Mouse (Mus musculus) hematopoietic stem cell, adult 5-6 weeks (primary cell): Measurements from ENCODE around the gene Gm17571. TPM values are rescaled to one million over a fixed set of nuclear protein-coding genes. Genes with fewer than 3 reads are reported as not detected.

Source experiments
- ATAC-seq, 2 experiments: fragments of 125-278 bp in 1 of 2; replicated peaks in 1 of 2; 2 replicates each; pipeline ENCODE4 v1.8.0; 2016 to 2017; ENCODE audit warnings: inconsistent platforms in 2 of 2, mild to moderate bottlenecking in 2 of 2, moderate number of reproducible peaks in 2 of 2, low read depth in 1 of 2, moderate TSS enrichment in 1 of 2; ENCODE audit not compliant: low FRiP score in 2 of 2, poor library complexity in 2 of 2, severe bottlenecking in 2 of 2, insufficient read depth in 1 of 2, low TSS enrichment in 1 of 2
- total RNA-seq: library from RNA; stranded (forward); fragments of 172-1452, 232-1000 nt; gene quantifications from 2 replicates; pipeline ENCODE4 v1.2.3, GENCODE M21; 2017

The Gm17571 gene
- total RNA-seq, 1 experiment from 2014 or later = not detected

DNA sequence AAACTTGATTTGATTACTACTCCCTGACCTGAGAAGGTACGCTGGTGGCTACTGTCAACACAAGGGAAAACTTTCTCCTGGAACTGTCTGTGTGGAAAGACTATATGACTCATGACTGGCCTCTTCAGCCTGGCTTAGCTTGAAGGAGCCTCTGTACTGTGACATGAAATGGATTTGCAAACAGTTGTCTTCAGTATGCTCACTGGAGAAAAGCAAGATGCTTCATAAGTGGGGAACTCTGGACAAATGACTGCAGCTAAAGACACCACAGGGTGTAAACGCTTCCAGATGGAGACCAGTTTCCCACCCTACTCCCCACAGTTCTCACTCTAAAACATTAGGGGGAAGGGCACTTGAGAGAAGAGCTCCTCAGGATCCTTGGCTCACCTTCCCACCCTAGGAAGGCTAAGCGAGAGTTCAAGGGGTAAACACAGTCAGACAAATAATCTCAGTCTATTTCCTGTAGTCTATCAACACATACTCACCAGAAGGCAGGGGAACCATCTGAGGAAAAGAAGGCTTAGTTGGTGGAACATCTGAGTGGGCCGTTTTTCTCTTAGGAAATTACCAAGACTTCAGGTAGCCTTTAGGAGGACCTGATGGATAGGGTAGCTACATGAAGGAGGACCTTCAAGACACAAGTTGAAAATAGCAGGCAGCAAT is 18.9 kb upstream of the Gm17571 start:
- no peak for ATAC-seq

- ATAC-seq = no peak
Observed at GRCm38 (mm10) chr9:13460926-13461325, 14.4 kb upstream of the Gm17571 start.

DNA sequence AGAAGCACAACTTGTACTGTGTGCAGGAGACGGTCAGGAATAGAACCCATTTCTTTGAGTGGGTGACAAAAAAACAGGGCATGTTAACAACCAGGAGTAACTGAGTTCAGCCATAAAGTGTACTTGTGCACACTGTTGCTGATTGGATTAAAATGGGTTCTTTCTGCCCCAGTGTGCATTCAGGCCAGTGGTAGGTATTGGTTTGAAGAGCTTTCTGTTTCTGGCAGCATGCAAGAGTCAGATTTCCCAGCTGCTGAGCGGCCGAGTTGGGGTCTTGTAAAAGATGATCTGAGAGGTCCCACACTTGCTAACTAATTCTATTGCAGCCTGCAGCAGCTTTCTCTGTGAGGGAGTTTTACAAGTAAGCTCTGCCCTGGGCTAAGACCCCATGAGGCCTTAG is 13.5 kb upstream of the Gm17571 start:
- ATAC-seq = no peak

DNA sequence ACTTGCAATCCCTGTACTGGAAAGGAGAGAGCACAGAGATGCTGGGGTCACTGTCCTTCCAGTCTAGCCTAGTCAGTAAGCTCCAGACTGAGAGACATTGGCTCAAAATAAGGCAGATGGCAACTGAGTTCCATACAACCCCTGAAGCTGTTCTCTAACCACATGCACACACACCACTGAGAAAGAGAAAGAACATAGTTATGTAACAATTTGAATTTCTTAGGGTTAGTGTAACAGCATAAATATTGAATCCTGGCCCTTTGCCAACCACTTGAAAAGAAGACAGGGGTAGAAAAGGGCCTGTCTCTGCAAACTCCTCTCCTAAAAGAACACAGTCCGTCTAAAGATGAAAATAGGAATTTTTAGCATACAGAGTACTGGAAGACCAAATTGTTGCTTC is 12.8 kb upstream of the Gm17571 start:
- ATAC-seq = peak in 1 of 2 experiments; percentile 49; a peak in 1 of 4 replicates

- ATAC-seq = no peak
Observed at GRCm38 (mm10) chr9:13457774-13458173, 11.2 kb upstream of the Gm17571 start.

DNA sequence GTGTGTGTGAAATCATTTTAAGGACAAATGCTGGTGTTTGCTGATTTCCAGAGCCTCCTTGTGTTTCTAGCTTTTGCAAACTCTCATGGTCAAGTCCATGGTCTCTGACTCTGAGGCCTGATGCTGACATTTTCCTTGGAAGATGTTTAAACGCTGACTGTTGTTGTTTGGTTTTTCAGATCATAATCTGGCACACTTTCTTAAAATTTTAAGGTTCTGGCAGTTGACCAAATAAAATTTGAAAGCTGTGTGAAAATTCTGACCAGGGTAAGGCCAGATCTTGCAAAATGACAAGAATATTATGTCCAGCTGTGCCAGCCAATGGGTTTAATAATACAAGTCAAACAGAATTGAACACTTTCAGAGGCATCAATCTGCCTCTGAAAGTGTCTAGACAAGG is 8.7 kb upstream of the Gm17571 start:
- no peak for ATAC-seq

DNA sequence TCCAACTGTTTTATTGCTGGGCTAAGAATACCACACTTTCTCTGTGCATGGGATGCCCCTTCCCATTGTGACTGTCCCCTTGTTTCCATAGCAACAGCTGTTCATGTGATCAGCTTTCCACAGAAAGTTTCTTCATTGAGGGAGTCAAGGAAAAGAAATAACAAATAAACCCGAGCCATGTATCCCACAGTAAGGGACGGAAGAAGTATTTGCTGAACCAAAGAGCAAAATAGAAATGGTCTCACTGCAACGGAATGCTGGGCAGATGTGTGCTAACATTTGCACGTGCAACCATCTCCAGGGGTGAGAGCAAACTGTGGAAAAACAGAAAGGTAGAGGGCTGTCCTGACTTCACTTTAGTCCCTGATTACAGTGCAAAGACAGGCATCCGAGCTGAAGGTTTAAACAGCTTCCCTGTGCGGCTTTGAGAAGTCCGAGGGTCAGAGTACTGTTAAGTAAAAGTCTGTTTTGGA is 8.1 kb upstream of the Gm17571 start:
- ATAC-seq = no peak

- no peak for ATAC-seq
Observed at GRCm38 (mm10) chr9:13448716-13449115, 2.2 kb upstream of the Gm17571 start.

DNA sequence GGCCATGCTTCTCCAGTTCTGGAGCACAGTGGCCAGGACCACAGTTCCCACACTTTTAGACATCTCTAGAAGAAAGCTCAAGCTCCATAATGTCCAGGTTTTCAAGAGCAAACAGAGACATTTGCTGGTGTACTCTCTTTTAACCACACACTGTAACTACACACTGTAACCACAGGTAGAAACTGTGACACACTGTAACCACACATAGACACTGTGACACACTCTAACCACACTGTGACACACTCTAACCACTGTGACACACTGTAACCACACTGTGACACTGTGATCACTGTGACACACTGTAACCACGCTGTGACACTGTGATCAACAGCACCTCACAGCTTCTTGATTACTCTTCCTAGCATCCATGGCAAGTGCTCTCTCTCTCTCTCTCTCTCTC is 317 bp downstream of the Gm17571 start:
- ATAC-seq = peak; percentile 48 to 67; a peak in 2 of 4 replicates

DNA sequence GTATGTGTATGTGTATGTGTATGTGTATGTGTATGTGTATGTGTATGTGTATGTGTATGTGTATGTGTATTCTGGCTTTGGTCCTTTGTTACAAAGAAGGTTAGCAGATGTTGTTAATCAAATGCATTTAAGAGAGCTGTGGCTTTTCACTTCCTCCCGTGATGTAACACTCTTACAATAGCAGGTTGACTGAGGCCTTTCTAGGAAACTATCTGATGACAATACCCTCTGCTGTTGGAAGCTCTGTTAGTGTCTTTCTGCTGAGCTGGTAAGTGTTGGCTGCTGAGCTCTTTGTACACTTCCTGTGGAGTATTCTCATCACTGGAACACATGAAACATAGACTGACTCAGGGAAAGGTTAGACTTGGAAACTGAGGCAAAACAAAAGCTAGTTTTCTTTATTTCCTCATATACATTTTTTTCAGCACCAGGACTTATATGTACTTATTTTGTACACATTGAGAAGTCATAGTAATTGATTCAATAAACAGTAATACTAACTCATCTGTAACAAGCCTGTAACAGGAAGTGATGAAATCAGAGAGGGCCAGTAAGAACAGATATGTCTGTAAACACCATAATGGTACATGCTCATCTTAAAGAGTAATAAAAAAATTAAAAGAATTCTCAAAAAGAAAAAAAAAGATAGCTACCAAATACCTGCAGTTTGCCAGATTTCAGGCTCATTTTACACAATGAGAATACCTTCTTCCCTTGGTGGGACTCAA is 2.9 kb downstream of the Gm17571 start:
- ATAC-seq = peak; percentile 76 to 78

- peak; percentile 51 to 55; a peak in 3 of 4 replicates for ATAC-seq
Observed at GRCm38 (mm10) chr9:13442012-13442735, 4.4 kb downstream of the Gm17571 start.

DNA sequence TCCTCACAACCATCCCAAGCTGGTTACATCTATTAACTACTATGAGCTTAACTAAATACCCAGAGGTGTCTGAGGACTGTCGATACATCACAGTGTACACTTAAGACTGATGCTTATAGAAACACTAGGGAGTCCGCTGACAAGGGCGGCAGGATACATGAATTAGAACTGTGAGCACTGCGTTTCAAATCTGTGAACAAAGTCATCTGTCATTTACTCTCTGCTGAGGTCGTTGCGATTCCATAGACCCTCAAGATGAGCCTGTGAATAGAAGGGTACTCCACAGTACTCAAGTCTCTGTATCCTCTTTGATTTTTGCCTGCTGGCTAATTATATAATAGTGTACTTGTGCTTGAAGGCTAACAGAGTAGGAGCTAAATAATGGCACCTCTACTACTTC is 5.6 kb downstream of the Gm17571 start:
- ATAC-seq = no peak

GRCm38 (mm10) chr9:13433501-13434090 is 13.0 kb downstream of the Gm17571 start:
- ATAC-seq = no peak

- ATAC-seq = no peak
Observed at GRCm38 (mm10) chr9:13431646-13432045, 14.9 kb downstream of the Gm17571 start.

DNA sequence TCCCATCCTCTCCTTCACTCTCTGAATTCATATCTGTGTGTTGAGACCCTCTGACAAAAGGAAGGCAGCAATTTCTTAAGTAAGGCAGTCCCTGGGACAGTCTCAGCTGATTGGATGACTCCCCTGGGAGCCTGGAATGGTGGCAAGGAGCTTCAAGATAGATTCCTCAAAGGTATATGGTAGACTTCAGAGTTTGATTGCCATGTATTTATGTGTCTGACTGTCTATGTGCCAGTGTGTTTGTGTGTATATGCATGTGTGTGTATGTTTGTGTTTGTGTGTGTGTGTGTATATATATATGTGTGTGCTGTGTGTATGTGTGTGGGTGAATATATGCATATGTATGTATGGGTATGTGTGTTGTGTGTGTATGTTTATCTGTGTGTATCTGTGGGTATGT is 15.8 kb downstream of the Gm17571 start:
- no peak for ATAC-seq

- ATAC-seq = no peak
Observed at GRCm38 (mm10) chr9:13430302-13430701, 16.3 kb downstream of the Gm17571 start.

DNA sequence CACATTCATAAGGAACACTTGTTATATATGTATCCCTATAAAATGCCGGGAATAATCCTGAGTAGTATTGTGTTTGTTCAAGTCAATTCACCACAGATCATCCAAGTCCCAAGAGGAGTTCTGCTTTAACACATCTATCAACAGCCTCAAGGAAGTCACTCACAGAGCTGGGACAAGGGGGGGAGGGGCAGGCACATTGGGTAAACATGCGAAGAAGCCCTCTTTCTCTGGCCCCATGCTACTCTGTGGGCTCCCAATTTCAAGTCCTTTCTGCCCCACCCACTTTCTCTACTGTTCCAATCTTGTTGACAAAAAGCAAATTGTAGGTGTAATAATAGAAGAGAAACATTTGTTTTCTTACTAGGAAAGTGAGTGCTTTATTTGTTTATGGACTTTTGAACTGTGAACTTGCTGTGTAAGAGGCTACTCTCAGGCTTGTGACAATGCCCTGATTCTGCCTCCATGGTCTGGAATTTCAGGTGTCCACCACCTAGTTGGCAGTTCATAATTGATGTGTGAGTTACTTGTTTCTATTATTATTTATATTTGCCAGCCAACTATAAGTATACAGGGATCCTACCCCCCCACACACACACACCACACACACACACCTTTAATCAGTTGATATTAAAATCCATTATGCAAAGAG is 17.0 kb downstream of the Gm17571 start:
- ATAC-seq = no peak
